Mouse (Mus musculus): ENCODE results near the gene Nsd1.
"Not testable (repeated sequence)": the region's sequence is repeated elsewhere in the genome, so short reads cannot be mapped to it uniquely, and the experiment has no call there.

The Nsd1 gene

DNA sequence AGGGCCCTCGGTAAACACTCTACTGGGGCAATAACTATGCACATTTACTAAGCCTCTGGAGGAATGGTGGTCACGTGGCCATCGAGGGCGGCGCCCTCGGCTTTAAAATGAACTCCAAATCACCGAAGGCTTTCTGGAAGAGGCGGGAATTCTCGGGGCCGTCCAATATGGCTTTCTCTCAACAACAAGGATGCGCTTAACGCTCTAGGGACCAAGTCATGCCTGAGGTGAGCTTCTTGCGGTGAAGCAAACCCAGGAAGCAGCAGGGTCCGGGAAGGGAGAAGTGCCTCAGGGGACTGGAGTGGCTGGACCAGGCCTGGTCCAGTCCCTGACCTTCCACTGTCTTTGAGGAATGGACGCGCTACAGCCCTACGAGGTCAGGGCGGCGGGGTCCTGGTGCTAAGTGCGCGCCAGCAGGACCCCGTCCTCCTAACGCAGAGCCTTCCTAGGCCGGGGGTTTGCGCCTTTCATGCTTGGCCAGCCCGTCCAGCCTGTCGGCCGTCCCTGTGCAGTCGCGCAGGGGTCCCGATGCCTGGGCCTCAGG lies at the start of gene Nsd1:
Gene Nsd1 (plus strand): TSS at position 134 of the 544 bp plus-strand sequence.
- DNase-seq: peak in 1 of 2 experiments; percentile 32

DNA sequence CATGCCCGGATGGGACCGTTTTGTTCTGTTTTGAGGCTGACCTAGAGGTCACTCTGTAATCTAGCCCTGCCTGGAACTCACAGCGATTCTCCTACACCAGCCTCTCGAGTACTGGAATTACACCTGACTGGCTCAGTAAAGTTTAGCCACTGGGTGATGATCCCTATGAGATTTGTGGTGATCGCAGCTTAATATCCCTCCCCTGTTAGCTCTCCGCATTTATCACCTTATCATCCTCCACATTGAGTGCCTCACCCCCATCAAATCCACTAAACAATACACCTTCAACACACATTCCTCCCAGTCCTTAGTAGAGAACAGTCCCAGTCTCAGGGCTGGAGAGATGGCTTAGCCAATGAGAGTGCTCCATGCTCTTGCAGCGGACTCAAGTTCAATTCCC lies 47.2 kb upstream of the Nsd1 start:
- no peak for DNase-seq

DNA sequence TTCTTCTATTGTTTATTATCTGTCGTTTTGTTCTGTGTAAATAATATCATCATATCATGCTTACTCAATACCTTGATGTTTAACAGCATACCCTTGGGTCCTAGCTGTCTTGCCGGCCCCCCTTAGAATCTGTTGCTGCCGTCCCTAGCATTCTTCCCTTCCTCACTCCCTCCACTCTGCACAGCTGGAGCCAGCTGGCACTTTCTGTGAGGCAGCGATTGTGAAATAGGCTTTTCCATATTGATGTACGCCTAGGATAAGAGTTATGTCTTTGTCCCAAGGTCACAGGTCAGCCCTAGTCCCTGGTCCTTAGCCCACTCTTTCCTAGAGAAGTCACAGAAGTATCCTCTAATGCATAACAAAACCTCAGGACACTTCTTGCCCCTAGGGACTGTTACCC lies 46.0 kb upstream of the Nsd1 start:
- peak; percentile 44 to 47 for DNase-seq

DNA sequence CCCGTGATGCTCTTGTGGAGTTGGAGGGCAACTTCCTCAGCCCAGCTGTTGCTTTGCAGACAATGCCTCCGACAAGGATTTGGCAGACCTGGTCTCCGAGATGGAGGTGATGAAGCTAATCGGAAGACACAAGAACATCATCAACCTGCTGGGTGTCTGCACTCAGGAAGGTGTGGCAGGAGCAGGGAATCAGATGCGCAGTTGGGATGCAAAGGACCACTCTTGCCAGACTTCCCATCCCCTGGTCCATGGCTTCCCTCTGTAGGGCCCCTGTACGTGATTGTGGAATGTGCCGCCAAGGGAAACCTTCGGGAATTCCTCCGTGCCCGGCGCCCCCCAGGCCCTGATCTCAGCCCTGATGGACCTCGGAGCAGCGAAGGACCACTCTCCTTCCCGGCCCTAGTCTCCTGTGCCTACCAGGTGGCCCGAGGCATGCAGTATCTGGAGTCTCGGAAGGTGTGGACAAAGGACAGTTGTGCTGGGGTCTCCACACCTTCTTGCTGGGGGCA lies 43.7 kb upstream of the Nsd1 start:
- DNase-seq: no peak

DNA sequence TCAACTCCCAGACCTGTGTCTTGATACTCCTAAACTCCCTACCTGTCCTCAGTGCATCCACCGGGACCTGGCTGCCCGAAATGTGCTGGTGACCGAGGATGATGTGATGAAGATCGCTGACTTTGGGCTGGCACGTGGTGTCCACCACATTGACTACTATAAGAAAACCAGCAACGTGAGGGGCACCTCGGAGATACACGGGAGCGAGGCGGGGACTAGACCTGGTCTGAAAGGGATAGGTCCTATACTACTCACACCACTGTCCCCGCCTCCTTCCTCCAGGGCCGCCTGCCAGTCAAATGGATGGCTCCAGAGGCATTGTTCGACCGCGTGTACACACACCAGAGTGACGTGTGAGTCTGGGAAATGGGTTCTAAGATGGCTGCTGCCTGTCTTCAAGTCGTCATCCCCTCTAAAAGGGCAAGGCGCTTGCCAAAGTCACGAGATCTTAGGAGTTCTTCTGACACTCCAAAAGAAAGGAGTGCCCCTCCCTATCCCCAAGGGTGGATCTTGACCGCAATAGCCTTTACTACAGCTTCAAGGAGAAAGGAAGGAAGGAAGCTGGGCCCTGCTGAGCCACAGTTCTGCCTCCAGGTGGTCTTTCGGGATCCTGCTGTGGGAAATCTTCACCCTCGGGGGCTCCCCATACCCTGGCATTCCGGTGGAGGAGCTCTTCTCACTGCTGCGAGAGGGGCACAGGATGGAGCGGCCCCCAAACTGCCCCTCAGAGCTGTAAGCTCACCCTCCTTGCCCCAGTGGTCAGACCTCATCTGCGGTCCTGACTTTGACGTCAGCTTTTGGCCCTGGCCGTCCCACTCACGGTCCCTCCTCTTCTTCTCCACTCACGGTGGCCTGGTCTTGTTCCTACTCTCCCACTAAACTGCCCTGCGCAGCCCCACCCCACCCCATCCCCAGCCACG lies 42.5 kb upstream of the Nsd1 start:
- no peak for DNase-seq

DNA sequence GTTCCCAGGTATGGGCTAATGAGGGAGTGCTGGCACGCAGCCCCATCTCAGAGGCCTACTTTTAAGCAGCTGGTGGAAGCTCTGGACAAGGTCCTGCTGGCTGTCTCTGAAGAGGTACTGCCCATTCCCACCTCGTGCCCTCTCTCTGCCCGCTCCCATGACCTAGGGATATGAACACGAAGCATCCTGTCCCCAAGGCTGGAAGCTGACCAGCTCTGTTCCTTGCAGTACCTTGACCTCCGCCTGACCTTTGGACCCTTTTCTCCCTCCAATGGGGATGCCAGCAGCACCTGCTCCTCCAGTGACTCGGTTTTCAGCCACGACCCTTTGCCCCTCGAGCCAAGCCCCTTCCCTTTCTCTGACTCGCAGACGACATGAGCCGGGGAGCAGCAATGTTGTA lies 41.8 kb upstream of the Nsd1 start:
- DNase-seq: peak; percentile 63 to 81

DNA sequence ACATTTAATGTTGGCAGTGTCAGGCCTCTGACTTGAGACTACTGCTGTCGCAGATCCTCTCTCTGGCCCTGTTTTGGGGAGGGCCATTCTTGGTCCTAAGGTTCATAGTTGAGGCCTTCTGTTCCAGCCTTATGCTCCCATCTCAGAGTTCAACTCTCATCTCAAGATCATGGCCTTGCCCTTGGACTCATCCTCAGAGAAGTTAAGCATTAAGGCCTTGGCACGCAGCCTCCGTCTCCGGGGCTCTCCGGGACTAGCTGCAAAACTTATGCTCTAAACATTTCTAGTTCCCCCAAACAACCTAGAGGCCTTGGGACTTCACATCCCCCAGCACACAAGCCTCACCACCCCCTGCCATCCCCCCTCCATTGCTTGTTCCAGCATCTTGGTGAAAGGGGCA lies 41.3 kb upstream of the Nsd1 start:
- peak; percentile 76 to 84 for DNase-seq

DNA sequence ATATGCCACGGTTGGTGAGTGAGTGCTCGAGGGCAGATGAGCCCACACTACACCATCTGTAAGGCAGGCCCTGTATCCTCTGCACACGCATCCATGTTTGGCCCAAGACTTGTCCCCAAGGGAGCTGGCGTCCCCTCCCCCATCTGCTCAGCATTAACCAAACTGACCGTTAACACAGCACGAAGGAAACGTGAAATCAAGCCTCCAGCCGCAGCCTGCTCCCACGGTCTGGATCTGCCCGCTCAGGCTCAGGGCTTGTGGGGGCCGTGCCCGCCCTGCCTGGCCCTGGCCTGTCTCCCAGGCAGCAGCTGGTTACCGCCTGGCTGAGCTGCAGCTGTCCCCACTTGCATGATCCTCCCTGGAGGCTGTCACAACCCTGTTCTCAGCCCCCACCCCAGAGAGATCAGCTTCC lies 40.6 kb upstream of the Nsd1 start:
- peak; percentile 64 to 76 for DNase-seq

DNA sequence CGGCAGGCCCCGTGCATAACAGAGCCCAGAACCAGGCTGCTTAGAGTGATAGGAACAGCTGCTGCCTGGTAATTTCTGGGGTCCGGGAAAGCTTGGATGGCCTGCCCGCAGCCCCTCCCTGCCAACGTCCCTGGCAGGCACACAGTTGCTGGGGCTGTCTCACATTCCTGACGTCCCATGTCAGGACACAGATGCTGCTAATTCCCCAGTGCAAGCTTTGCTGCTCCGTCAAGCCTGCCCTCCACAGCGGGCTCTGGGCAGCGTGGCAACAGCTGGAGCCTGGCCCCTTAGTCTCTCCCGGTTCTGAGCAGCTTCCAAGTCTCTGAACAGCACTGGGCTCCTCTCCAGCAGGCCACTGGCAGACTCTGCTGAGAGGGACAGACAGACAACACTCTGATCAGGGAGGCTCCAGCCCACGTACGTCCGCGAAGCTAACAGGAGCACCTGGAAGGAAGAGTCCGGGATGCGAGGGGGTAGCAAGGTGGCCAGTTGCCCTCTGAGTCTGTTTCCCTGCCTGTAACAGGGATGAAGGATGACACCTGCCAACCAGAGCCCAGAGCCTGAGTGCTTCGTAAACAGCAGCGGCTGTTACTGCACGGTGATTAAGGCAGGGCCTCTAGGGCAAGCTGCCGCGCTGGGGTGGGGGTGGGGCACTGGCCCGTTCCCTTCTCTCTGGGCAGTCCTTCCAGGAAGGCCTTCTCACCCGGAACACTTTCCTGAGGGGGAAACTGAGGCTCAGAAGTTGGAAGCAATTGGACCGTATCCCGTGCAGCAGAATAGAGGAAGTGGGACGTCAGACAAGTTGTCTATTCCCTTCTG lies 37.9 kb upstream of the Nsd1 start:
- DNase-seq: peak; percentile 53 to 67

DNA sequence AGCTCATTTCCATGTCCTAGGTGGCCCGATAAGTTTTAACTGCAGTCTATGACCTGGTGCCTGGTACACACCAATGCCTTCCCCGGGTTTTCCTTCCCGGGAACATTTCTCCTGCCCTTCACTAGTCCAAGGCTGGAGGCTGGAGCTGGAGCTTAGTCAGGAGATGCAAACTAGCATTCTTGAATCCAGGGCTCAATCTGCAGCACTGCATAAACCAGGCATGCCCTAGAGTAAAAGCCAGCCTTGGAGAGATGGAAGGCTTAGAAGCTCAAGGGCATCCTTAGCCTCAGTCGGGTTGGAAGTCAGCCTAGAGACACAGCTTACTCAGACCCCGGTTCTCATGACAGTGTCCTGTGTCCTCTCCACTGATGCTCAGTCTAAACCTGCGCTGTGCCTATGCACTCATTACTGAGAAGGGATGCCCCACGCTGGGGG lies 37.2 kb upstream of the Nsd1 start:
- no peak for DNase-seq

DNA sequence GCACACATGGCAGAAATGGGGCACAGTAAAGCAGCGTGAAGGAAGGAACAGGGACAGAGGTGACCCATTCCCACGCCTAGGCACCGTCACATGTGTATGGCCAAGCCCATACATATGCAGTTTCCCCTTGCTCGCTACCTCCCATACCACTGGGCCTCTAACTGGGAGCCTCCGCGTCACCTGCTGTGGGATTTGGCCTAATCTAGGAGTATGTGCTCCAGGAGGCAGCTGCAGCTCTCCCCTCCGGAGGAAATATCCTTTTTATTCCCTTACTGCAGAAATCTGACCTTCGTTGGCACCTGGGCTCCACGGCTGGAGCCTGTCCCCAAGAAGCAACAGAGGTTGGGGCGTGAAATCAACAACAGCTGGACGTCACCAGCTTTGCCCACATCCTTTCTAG lies 35.2 kb upstream of the Nsd1 start:
- DNase-seq: no peak

DNA sequence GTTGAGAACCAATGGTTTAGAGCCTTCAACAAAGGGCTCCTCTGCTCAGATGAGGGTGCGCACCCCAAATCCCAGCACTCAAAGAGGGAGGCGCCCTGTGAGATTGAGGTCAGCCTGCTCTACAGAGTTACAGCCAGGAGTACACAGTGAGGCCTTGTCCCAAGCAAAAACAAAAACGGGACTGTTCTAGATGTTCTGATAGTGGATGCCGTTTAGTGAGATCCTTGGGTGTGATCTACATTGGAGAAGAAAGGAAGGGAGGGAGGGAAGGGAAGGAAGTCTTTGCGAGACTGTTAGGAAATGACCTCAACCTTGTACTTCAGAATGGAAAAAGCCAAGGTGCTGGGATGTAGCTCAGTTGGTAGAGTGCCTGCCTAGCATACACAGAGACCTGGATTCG lies 33.3 kb upstream of the Nsd1 start:
- DNase-seq: no peak

DNA sequence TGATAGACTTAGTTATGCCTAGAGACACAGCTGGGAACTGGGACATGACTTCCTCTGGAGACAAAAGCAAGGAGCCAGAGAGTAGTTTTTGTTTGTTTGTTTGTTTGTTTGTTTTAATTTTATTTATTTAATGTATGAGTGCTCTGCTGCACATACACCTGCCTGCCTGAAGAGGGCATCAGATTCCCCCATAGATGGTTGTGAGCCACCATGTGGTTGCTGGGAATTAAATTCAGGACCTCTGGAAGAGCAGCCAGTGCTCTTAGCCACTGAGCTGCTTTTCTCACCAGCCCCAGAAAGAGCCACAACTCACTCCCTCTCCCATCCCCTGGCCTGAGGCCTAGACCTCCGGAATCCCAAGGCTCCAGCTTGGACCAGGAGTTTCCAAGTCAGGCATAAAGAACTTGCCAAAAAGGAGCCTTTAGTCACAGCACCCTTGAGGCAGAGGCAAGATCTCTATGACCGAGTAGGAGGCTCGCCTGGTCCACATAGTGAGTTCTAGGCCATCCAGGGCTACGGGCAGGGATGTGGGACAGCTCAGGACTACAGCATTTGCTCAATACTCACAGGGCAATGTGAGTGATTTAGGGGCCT lies 31.6 kb upstream of the Nsd1 start:
- no peak for DNase-seq

DNA sequence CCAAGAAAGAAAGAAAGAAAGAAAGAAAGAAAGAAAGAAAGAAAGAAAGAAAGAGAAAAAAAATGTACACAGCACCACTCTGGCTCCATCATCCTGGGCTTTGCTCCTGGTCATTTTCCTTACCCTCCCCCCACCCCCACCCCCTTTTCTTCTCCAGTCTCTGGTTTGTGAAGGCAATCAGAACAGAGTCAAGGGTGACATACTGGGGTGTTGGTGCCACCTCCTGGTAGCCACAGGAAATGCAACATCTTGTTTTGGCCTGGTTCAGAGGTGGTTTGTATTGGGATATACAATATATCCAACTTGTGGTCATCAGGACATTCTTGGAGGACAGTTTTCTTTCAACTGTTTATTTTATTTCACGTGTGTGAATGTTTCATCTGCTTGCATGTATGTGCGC lies 31.0 kb upstream of the Nsd1 start:
- DNase-seq: peak; percentile 72 to 86

DNA sequence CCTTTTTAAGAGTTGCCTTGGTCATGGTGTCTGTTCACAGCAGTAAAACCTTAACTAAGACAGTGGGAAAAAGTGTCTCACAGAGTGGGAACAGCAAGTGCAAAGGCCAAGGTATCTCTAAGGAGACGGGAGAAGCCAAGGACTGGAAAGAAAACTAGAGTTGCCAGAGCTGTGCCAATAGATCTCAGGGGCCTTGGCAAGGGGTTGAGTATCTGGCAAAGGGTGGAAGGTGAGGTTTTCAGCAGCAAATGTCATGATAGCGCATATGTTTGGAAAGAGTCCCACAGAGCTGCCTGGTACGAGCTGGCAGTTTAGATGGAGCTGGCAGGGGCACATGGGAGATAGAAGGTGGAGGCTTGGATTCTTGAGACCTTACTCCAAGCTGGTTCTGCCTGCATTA lies 30.0 kb upstream of the Nsd1 start:
- no peak for DNase-seq

DNA sequence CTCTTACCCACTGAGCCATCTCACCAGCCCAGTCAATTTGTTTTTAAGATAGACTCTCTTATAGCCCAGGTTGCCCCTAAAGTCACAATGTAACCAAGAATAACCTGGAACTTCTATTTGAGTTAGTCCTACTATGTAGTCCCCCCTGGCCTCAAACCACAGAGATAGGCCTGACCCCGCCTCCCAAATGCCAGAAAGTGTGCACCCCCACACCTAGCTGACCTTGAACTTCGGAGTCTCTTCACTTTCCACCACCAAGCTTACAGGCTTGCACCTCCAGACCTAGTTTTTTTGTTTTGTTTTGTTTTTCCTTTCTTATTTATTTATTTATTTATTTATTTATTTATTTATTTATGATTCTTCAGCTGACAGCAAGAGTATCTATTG lies 27.8 kb upstream of the Nsd1 start:
- no peak for DNase-seq

DNA sequence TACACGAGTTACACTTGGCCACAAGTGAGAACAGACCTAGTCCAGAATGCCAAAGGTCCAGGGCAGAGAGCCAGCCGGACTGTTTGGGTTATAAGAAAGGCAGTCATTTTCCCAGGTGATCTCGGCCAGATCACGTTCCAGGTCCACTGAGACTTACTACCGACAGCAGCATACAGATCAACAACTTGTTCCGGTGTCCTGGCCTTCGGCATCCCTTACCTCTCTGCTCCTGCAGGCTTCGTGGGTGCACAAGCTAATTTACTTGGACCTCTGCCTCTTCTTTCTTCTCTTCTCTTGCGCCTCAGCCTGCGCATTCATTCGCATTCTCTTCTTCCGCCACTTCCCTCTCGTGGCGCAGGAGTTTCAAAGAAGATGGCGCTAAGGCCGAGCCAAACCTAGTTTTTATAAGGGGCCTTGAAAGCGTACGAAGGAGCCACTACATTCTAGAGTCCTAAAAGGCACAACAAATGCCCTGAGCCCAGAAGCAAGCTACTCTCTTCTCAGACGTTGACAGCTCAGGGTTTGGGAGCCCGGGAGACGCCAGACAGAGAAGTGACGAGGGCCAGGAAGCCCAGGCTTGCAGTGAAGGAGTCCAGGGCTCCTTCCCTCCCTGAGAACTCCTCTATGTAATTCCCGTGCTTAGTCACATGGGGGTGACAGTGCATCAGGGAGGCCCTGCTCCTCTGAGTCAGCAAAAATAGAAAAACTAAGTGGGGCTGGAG lies 27.2 kb upstream of the Nsd1 start:
- peak; percentile 85 to 89 for DNase-seq

DNA sequence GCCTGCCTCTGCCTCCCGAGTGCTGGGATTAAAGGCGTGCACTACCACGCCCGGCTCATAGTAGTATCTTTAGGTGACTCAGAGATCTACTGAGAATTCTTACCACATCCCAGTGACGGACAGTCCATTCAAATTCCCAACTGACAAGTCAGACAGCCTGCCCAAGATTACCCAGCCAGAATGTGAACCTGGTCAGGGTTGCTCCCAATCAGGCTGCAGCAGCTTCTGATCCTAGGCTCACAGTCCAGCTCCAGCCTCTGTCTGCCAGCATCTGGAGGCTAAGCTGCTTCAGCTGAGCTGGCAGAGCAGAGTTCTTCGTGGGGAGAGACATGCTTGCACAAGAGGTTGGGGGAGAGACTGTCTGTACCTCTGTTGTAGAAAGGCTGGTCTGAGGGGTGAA lies 26.2 kb upstream of the Nsd1 start:
- peak in 1 of 2 experiments; percentile 34 for DNase-seq

DNA sequence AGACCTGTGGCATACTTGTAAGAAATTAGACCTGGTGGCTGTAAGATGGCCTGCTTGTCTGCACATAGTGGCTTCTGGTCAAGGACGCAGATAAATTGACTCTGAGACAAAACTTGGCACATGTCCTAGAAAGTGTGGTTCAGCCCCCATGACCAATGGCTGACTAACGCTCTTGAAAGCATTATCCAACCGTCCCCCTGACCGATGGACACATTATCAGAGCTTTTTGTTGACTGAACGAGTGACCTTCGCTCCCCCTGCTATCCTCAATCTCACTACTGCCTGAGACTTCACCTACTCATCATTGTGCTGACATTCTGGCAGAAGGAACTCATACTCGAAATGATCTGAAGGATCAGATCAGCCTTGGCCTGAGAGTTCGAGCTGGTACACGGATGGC lies 22.5 kb upstream of the Nsd1 start:
- DNase-seq: not testable (repeated sequence)

DNA sequence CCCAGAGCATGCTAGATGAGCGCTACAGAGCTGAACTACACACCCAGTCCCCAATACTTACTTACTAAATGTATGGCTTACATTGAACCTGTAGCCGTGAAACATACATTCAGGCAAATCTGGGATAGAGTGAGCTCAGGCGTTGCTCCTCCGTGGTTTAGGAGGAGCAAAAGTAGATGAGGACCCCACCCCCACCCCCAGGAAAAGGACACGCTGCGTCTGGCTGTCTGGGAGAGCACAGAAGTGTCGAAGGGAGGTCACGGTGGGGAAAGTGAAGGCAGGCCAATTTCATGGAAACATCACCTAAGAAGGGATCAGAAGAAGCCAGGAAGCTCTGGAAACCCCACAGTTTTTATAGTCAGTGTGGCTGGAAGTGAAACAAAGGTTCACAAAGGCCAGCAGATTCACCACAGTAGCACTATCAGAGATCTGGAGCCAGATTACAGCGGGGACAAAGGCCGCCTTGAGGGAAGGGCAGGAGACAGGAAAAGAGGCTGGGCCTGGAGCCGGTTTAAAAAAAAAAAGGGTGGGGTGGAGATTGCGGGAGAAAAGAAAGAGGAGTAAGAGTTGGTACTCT lies 20.0 kb upstream of the Nsd1 start:
- no peak for DNase-seq

DNA sequence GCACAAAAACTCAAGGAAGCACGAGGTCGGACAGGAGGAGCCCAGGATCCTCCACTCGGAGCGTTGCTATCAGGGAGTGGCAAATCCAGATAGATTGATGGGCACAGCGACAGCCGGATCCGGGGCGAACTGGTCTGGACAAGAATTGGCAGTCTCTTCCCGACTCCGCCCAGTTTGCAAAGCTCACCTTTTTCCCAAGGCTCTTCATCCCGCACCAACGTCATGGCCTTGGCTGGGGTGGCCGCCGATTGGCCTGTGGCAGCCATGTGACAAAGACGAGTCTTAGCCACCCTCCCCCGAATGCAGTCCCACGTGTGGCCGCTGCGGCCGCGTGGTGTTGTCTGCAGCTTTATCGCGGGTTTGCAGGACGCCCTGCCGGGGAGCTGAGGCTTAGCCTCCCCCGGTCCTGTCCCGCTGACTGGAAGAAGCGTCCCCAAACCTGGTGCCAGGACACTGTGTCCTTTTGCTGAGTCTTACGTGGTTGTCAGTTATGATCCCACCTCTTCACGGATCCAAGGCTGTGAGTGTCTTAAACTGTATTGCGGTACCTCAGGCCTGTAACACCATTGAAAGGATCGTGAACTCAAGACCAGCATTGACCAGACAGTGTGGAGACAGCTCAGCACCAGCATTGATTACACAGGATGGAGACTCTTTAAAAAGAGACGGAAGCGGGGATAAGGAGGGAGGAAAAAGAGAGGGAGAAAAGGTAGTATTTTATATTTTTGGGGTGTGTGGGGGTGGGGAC lies 19.3 kb upstream of the Nsd1 start:
- peak; percentile 97 to 98 for DNase-seq
